Mouse (Mus musculus) embryonic fibroblast, embryonic 13.5 days (primary cell): ENCODE results near the gene Arl6ip1.

Experiments used
- CTCF ChIP-seq: IDR thresholded peaks from 2 replicates; pipeline ENCODE4 v1.5.1; 2011; ENCODE audit warnings: mild to moderate bottlenecking, control low read depth, low read length, moderate library complexity, borderline replicate concordance; ENCODE audit not compliant: insufficient read depth
- POLR2A ChIP-seq: IDR thresholded peaks from 2 replicates; pipeline ENCODE4 v1.6.1; 2011; ENCODE audit warnings: low read depth, mild to moderate bottlenecking, control low read depth, low read length, moderate library complexity

DNA sequence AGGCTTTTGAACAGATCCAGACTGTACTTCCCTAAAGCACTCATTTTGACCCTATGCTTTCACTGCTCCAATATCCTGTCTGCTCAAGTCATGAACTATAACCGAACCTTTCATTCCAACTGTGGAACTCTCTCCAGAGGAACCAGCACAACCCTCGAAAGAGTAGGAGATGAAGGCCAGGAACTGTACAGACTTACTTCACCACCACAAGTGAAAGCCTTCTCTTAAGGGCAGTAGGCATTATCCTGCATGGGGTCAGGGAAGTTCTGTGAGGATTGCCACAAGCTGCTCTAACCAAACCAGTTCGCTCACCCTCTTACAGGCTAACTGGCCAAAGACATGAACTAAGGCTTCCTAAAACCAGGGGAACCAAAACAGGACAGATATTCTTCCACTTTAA is 18.3 kb downstream of the Arl6ip1 start:
- TF ChIP-seq CTCF (no peak), POLR2A (no peak)
